Mouse (Mus musculus): Measurements from ENCODE around the gene Slc7a8. TPM values are rescaled to one million over a fixed set of nuclear protein-coding genes. Genes with fewer than 3 reads are reported as not detected.

The Slc7a8 gene
- polyA plus RNA-seq, 1 experiment from 2014 or later: 5.6 TPM

- peaks cover 7% of the 10 kb centered on the region for H3K4me1 ChIP-seq (ENCODE audit: control insufficient read depth, insufficient read depth, low read length)
- H3K9me3 ChIP-seq (replicated peaks; ENCODE audit: control insufficient read depth, low read length): no peaks in the 10 kb centered on the region
- no peak within 1 kb of the TSS for H3K9ac ChIP-seq (ENCODE audit: low read depth, low read length)
- H3K27ac ChIP-seq (ENCODE audit: low read depth, low read length): no peak within 1 kb of the TSS; the same call in 1 of the 2 replicates
- H3K36me3 ChIP-seq (ENCODE audit: control insufficient read depth, insufficient read depth, low read length): no peaks in the 10 kb centered on the region
- H3K4me2 ChIP-seq: no peak within 1 kb of the TSS
- no peak for ATAC-seq (replicated peaks; ENCODE audit: insufficient number of reproducible peaks, low FRiP score, low TSS enrichment)
- 73% methylated on average over 7 of the region's 7 CpGs for WGBS (ENCODE audit: insufficient replicate concordance)
- H3K27me3 ChIP-seq (ENCODE audit: control insufficient read depth, insufficient read depth, low read length): no peaks in the 10 kb centered on the region; the same call in 1 of the 2 replicates
- H3K4me3 ChIP-seq (ENCODE audit: low read depth, low read length): no peak within 1 kb of the TSS
Observed at GRCm38 (mm10) chr14:54712074-54712473, 69.7 kb downstream of the Slc7a8 start, which contains the start of gene Cebpe. Cebpe (minus strand) TSS chr14:54712174.

GRCm38 (mm10) chr14:54709054-54709453 is 72.7 kb downstream of the Slc7a8 start:
- WGBS (ENCODE audit: insufficient replicate concordance): 59% methylated on average over 9 of the region's 9 CpGs
- Histone ChIP-seq H3K9ac (ENCODE audit: low read depth, low read length) (no peak overlapping the region), H3K27ac (ENCODE audit: low read depth, low read length) (no peak overlapping the region), H3K4me2 (no peak overlapping the region), H3K4me1 (ENCODE audit: control insufficient read depth, insufficient read depth, low read length) (peaks cover 25% of the 10 kb centered on the region), H3K9me3 (replicated peaks; ENCODE audit: control insufficient read depth, low read length) (no peaks in the 10 kb centered on the region), H3K27me3 (ENCODE audit: control insufficient read depth, insufficient read depth, low read length) (no peaks in the 10 kb centered on the region; the same call in 1 of the 2 replicates), H3K4me3 (ENCODE audit: low read depth, low read length) (no peak overlapping the region), H3K36me3 (ENCODE audit: control insufficient read depth, insufficient read depth, low read length) (no peaks in the 10 kb centered on the region)
- ATAC-seq (replicated peaks; ENCODE audit: insufficient number of reproducible peaks, low FRiP score, low TSS enrichment): no peak

DNA sequence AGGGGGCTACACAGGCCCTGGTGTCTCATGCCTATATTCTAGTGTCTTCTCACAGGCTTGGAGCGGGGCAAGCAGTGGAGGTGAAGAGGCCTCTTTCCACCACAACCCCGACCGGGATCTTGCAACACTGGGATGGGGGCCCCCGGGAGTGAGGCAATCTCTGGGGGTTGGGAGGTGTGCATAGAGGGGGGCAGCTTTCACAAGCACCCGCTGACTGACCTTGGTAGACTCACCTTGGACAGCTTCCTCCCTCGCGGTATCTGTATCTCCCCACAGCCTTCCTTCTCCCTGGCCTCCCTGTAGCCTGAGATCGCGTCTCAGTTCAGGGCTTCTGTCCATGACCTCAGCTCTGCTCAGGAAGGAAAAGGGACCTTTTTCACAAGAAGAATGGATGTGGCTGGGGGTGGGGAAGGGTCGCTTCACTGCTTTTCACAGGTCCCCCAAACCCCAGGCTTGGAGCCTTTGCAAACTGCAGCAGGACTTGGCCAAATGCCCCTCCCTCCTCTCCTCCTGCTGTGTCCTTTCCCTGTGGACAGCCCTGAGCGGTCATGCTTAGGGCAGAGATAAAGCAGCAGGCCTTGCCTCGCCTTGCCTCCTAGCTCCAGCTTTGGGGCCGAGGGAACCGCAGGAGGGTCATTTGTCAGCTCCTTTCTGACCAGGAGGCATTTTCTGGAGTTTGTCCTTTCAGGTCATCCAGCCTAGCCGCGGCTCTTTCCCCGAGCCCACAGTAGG is 75.0 kb downstream of the Slc7a8 start:
- H3K27ac ChIP-seq (ENCODE audit: low read depth, low read length): peak overlapping the region; percentile 54
- ATAC-seq (replicated peaks; ENCODE audit: insufficient number of reproducible peaks, low FRiP score, low TSS enrichment): no peak
- no peak overlapping the region for H3K4me3 ChIP-seq (ENCODE audit: low read depth, low read length)
- H3K9ac ChIP-seq (ENCODE audit: low read depth, low read length): peak overlapping the region; percentile 31
- H3K4me1 ChIP-seq (ENCODE audit: control insufficient read depth, insufficient read depth, low read length): peaks cover 23% of the 10 kb centered on the region
- 22% methylated on average over 17 of the region's 17 CpGs for WGBS (ENCODE audit: insufficient replicate concordance)
- H3K4me2 ChIP-seq: peak overlapping the region; percentile 44
- H3K36me3 ChIP-seq (ENCODE audit: control insufficient read depth, insufficient read depth, low read length): no peaks in the 10 kb centered on the region
- no peaks in the 10 kb centered on the region for H3K9me3 ChIP-seq (replicated peaks; ENCODE audit: control insufficient read depth, low read length)
- peaks cover 3% of the 10 kb centered on the region for H3K27me3 ChIP-seq (ENCODE audit: control insufficient read depth, insufficient read depth, low read length)

DNA sequence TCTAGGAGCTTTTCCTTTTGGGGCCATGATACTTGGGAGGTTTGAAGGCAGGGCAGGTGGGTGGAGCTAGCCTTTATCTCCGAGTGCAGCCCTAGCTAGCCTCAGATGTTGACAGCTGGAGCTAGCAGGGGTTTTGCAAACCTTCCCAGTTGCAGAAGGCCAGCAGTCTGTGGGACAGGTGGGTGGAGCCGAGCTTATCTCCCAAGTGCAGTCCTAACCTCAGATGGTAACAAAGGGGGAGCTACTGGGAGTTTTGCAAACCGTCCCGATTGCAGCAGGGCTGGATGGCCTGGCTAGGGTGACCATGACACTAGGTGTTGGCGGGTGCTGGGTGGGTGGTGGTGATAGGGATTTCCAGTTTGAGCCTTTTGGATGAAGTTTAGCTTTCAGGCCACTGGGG is 75.9 kb downstream of the Slc7a8 start:
- Histone ChIP-seq H3K36me3 (ENCODE audit: control insufficient read depth, insufficient read depth, low read length) (no peaks in the 10 kb centered on the region), H3K4me3 (ENCODE audit: low read depth, low read length) (no peak overlapping the region), H3K9me3 (replicated peaks; ENCODE audit: control insufficient read depth, low read length) (no peaks in the 10 kb centered on the region), H3K4me1 (ENCODE audit: control insufficient read depth, insufficient read depth, low read length) (peaks cover 26% of the 10 kb centered on the region), H3K27ac (ENCODE audit: low read depth, low read length) (0 out of 2 replicates have a peak overlapping the region, but pooled peaks have one; percentile 3), H3K27me3 (ENCODE audit: control insufficient read depth, insufficient read depth, low read length) (peaks cover 3% of the 10 kb centered on the region; the same call in 1 of the 2 replicates), H3K4me2 (peak overlapping the region; percentile 22), H3K9ac (ENCODE audit: low read depth, low read length) (no peak overlapping the region)
- WGBS (ENCODE audit: insufficient replicate concordance): 10% methylated on average over 5 of the region's 5 CpGs
- peak; percentile 76 for ATAC-seq (replicated peaks; ENCODE audit: insufficient number of reproducible peaks, low FRiP score, low TSS enrichment)

- WGBS (ENCODE audit: insufficient replicate concordance): 56% methylated on average over 10 of the region's 10 CpGs
- no peak for ATAC-seq (replicated peaks; ENCODE audit: insufficient number of reproducible peaks, low FRiP score, low TSS enrichment)
- H3K27ac ChIP-seq (ENCODE audit: low read depth, low read length): no peak overlapping the region
Observed at GRCm38 (mm10) chr14:54703207-54703606, 78.5 kb downstream of the Slc7a8 start.

GRCm38 (mm10) chr14:54701298-54701697 is 80.4 kb downstream of the Slc7a8 start:
- H3K4me2 ChIP-seq: peak overlapping the region; percentile 11; the same call in 1 of the 2 replicates
- no peak overlapping the region for H3K9ac ChIP-seq (ENCODE audit: low read depth, low read length)
- H3K27me3 ChIP-seq (ENCODE audit: control insufficient read depth, insufficient read depth, low read length): peaks cover 3% of the 10 kb centered on the region; the same call in 1 of the 2 replicates
- WGBS (ENCODE audit: insufficient replicate concordance): 8% methylated on average over 6 of the region's 6 CpGs
- H3K9me3 ChIP-seq (replicated peaks; ENCODE audit: control insufficient read depth, low read length): no peaks in the 10 kb centered on the region
- ATAC-seq (replicated peaks; ENCODE audit: insufficient number of reproducible peaks, low FRiP score, low TSS enrichment): no peak
- no peak overlapping the region for H3K27ac ChIP-seq (ENCODE audit: low read depth, low read length)
- peaks cover 15% of the 10 kb centered on the region for H3K4me1 ChIP-seq (ENCODE audit: control insufficient read depth, insufficient read depth, low read length)
- no peak overlapping the region for H3K4me3 ChIP-seq (ENCODE audit: low read depth, low read length)
- H3K36me3 ChIP-seq (ENCODE audit: control insufficient read depth, insufficient read depth, low read length): no peaks in the 10 kb centered on the region

More at GRCm38 (mm10) chr14:54703207-54703606, 78.5 kb downstream of the Slc7a8 start:
- H3K9me3 ChIP-seq (replicated peaks; ENCODE audit: control insufficient read depth, low read length): no peaks in the 10 kb centered on the region
- peaks cover 3% of the 10 kb centered on the region; the same call in 1 of the 2 replicates for H3K27me3 ChIP-seq (ENCODE audit: control insufficient read depth, insufficient read depth, low read length)
- H3K4me2 ChIP-seq: no peak overlapping the region
- H3K36me3 ChIP-seq (ENCODE audit: control insufficient read depth, insufficient read depth, low read length): no peaks in the 10 kb centered on the region
- H3K4me3 ChIP-seq (ENCODE audit: low read depth, low read length): no peak overlapping the region
- H3K4me1 ChIP-seq (ENCODE audit: control insufficient read depth, insufficient read depth, low read length): peaks cover 27% of the 10 kb centered on the region
- H3K9ac ChIP-seq (ENCODE audit: low read depth, low read length): no peak overlapping the region

- WGBS (ENCODE audit: insufficient replicate concordance): 37% methylated on average over 3 of the region's 3 CpGs
- peaks cover 5% of the 10 kb centered on the region; the same call in 1 of the 2 replicates for H3K4me1 ChIP-seq (ENCODE audit: control insufficient read depth, insufficient read depth, low read length)
- H3K27ac ChIP-seq (ENCODE audit: low read depth, low read length): no peak overlapping the region
- no peak overlapping the region for H3K4me2 ChIP-seq
- H3K36me3 ChIP-seq (ENCODE audit: control insufficient read depth, insufficient read depth, low read length): no peaks in the 10 kb centered on the region
- no peak overlapping the region for H3K4me3 ChIP-seq (ENCODE audit: low read depth, low read length)
- H3K27me3 ChIP-seq (ENCODE audit: control insufficient read depth, insufficient read depth, low read length): peaks cover 3% of the 10 kb centered on the region; the same call in 1 of the 2 replicates
- H3K9me3 ChIP-seq (replicated peaks; ENCODE audit: control insufficient read depth, low read length): no peaks in the 10 kb centered on the region
- H3K9ac ChIP-seq (ENCODE audit: low read depth, low read length): no peak overlapping the region
- no peak for ATAC-seq (replicated peaks; ENCODE audit: insufficient number of reproducible peaks, low FRiP score, low TSS enrichment)
Observed at GRCm38 (mm10) chr14:54699586-54699985, 82.2 kb downstream of the Slc7a8 start.

- Histone ChIP-seq H3K27me3 (ENCODE audit: control insufficient read depth, insufficient read depth, low read length) (peaks cover 3% of the 10 kb centered on the region; the same call in 1 of the 2 replicates), H3K9ac (ENCODE audit: low read depth, low read length) (no peak within 1 kb of the TSS), H3K4me3 (ENCODE audit: low read depth, low read length) (no peak within 1 kb of the TSS), H3K4me2 (no peak within 1 kb of the TSS), H3K9me3 (replicated peaks; ENCODE audit: control insufficient read depth, low read length) (no peaks in the 10 kb centered on the region), H3K4me1 (ENCODE audit: control insufficient read depth, insufficient read depth, low read length) (peaks cover 5% of the 10 kb centered on the region; the same call in 1 of the 2 replicates), H3K36me3 (ENCODE audit: control insufficient read depth, insufficient read depth, low read length) (no peaks in the 10 kb centered on the region), H3K27ac (ENCODE audit: low read depth, low read length) (no peak within 1 kb of the TSS)
- no peak for ATAC-seq (replicated peaks; ENCODE audit: insufficient number of reproducible peaks, low FRiP score, low TSS enrichment)
- WGBS (ENCODE audit: insufficient replicate concordance): 62% methylated on average over 4 of the region's 4 CpGs
Observed at GRCm38 (mm10) chr14:54698733-54699132, 83.0 kb downstream of the Slc7a8 start, which contains the start of gene Gm29776. Gm29776 (minus strand) TSS chr14:54698833.

Data from heart, embryonic 11.5 days (tissue).